Mouse (Mus musculus): ENCODE measurements at regions not wholly inside any gene's neighbourhood (a gene's known extent, or its start where the extent isn't known, plus 50 kb on each side); places are given as distances from the start of the nearest gene placed in this dataset.

GRCm38 (mm10) chr3:138609749-138610148 is 83.8 kb downstream of the Eif4e start:
- Histone ChIP-seq H3K4me3 (replicated peaks) (no peak overlapping the region), H3K9me3 (no peaks in the 10 kb centered on the region), H3K27me3 (replicated peaks) (peaks cover 21% of the 10 kb centered on the region), H3K4me1 (peaks cover 24% of the 10 kb centered on the region), H3K36me3 (replicated peaks; ENCODE audit: low read length) (no peaks in the 10 kb centered on the region)
- TF ChIP-seq FLI1 (IDR thresholded peaks at IDR 0.05; ENCODE audit: low read length) (no peak), GATA1 (IDR thresholded peaks at IDR 0.05; ENCODE audit: borderline replicate concordance, low read length) (no peak)

- Histone ChIP-seq H3K27me3 (replicated peaks) (peaks cover 20% of the 10 kb centered on the region), H3K36me3 (replicated peaks; ENCODE audit: low read length) (no peaks in the 10 kb centered on the region), H3K4me1 (peaks cover 22% of the 10 kb centered on the region), H3K9me3 (no peaks in the 10 kb centered on the region), H3K4me3 (replicated peaks) (no peak overlapping the region)
- no peak for TF ChIP-seq FLI1 (IDR thresholded peaks at IDR 0.05; ENCODE audit: low read length)
- no peak for TF ChIP-seq GATA1 (IDR thresholded peaks at IDR 0.05; ENCODE audit: borderline replicate concordance, low read length)
Observed at GRCm38 (mm10) chr3:138612884-138613653, 87.1 kb downstream of the Eif4e start.

DNA sequence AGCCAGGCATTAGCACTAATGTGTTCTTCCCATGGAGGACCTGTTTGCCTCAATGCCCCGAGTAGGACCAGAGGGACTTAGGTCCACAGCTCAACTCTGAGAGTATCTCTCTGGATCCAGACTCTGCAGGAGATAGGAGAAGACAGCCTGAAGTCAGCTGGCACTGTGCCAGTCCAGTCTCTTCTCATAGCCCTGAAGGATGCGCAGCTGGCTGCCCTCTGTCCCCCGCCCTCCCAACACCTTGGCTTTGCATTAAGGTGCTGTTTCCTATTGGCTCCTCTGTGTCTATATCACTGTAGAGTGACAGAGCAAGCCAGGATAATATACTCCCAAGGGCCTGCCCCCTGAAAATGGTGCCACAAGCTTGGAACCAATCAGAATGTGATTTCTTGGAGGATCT is 87.7 kb downstream of the Eif4e start:
- TF ChIP-seq GATA1 (IDR thresholded peaks at IDR 0.05; ENCODE audit: borderline replicate concordance, low read length) = no peak
- no peak for TF ChIP-seq FLI1 (IDR thresholded peaks at IDR 0.05; ENCODE audit: low read length)
- Histone ChIP-seq H3K27me3 (replicated peaks) (peaks cover 16% of the 10 kb centered on the region), H3K4me1 (peaks cover 16% of the 10 kb centered on the region), H3K9me3 (no peaks in the 10 kb centered on the region), H3K4me3 (replicated peaks) (no peak overlapping the region), H3K36me3 (replicated peaks; ENCODE audit: low read length) (no peaks in the 10 kb centered on the region)

- Histone ChIP-seq H3K9me3 (no peaks in the 10 kb centered on the region), H3K27me3 (replicated peaks) (peaks cover 11% of the 10 kb centered on the region), H3K4me1 (peaks cover 12% of the 10 kb centered on the region), H3K4me3 (replicated peaks) (no peak overlapping the region), H3K36me3 (replicated peaks; ENCODE audit: low read length) (no peaks in the 10 kb centered on the region)
- no peak for TF ChIP-seq GATA1 (IDR thresholded peaks at IDR 0.05; ENCODE audit: borderline replicate concordance, low read length)
- no peak for TF ChIP-seq FLI1 (IDR thresholded peaks at IDR 0.05; ENCODE audit: low read length)
Observed at GRCm38 (mm10) chr3:138614899-138615298, 88.9 kb downstream of the Eif4e start.

GRCm38 (mm10) chr3:138620263-138620662 is 94.3 kb downstream of the Eif4e start:
- Histone ChIP-seq H3K36me3 (replicated peaks; ENCODE audit: low read length) (no peaks in the 10 kb centered on the region), H3K4me3 (replicated peaks) (no peak overlapping the region), H3K4me1 (peaks cover 4% of the 10 kb centered on the region; the same call in 1 of the 2 replicates), H3K9me3 (no peaks in the 10 kb centered on the region), H3K27me3 (replicated peaks) (no peaks in the 10 kb centered on the region)
- TF ChIP-seq FLI1 (IDR thresholded peaks at IDR 0.05; ENCODE audit: low read length) (no peak), GATA1 (IDR thresholded peaks at IDR 0.05; ENCODE audit: borderline replicate concordance, low read length) (no peak)

DNA sequence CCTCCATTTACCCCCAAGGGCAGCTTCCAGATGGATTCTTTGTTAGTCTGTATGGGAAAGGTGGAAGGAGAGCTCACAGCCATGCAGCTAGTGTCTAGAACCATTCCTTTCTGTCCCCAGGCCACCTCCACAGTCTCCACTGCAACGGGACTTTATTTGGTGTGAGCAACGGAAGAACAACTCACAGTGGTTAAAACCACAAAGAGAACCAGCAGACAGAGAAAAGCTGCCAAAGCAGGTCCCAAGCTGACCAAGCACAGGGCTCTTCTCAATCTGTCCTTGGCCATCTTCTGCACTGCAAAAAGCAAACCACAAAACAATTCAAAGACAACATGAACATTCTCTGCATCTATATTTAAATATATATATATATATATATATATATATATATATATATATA is 98.1 kb downstream of the Eif4e start:
- no peaks in the 10 kb centered on the region for H3K9me3 ChIP-seq
- TF ChIP-seq GATA1 (IDR thresholded peaks at IDR 0.05; ENCODE audit: borderline replicate concordance, low read length) (no peak), FLI1 (IDR thresholded peaks at IDR 0.05; ENCODE audit: low read length) (no peak)
- no peak overlapping the region for H3K4me3 ChIP-seq (replicated peaks)
- no peaks in the 10 kb centered on the region for H3K36me3 ChIP-seq (replicated peaks; ENCODE audit: low read length)
- peaks cover 4% of the 10 kb centered on the region; the same call in 1 of the 2 replicates for H3K4me1 ChIP-seq
- peaks cover 5% of the 10 kb centered on the region for H3K27me3 ChIP-seq (replicated peaks)

DNA sequence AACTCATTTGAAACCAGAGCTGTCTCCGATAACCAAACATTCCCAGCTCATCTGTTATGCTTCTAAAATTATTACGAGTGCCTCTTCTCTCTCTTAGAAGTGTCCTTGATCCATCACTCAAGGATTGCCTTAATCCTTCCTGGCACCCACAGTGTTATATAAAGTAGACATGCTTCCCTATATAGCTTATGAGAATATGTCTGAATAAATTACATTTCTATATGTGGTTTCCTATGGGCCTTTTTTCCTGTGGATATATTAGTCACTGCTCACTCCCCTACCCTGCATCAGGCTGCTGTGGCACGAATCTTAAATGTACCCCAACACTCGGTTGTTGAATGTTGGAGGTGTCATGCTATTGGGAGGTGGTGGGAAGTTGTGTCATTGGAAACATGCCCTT is 100.3 kb downstream of the Eif4e start:
- peaks cover 5% of the 10 kb centered on the region for H3K27me3 ChIP-seq (replicated peaks)
- peaks cover 4% of the 10 kb centered on the region; the same call in 1 of the 2 replicates for H3K4me1 ChIP-seq
- H3K4me3 ChIP-seq (replicated peaks) = no peak overlapping the region
- no peak for TF ChIP-seq FLI1 (IDR thresholded peaks at IDR 0.05; ENCODE audit: low read length)
- no peak for TF ChIP-seq GATA1 (IDR thresholded peaks at IDR 0.05; ENCODE audit: borderline replicate concordance, low read length)
- H3K36me3 ChIP-seq (replicated peaks; ENCODE audit: low read length) = no peaks in the 10 kb centered on the region
- H3K9me3 ChIP-seq = no peaks in the 10 kb centered on the region

DNA sequence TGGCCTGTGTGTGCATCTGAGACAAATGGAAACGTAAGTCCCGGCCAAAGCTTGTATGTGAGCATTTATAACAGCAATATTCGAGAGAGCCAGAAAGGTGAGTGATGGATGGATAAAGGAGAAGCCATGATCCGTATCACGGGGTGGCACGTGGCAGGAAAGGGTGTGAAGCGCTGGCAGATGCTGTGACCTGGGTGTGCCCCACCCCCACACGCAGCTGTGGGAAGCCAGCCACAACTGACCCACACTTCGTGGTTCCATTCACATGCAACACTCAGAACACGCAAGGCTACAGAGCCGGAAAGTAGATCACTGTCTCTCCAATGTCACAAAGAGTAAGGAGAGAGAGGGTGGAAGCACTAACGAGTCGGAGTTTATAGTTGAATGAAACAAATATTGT is 104.3 kb downstream of the Eif4e start:
- TF ChIP-seq FLI1 (IDR thresholded peaks at IDR 0.05; ENCODE audit: low read length) = no peak
- no peak for TF ChIP-seq GATA1 (IDR thresholded peaks at IDR 0.05; ENCODE audit: borderline replicate concordance, low read length)
- Histone ChIP-seq H3K4me3 (replicated peaks) (no peak overlapping the region), H3K4me1 (no peaks in the 10 kb centered on the region; the same call in 1 of the 2 replicates), H3K27me3 (replicated peaks) (peaks cover 5% of the 10 kb centered on the region), H3K36me3 (replicated peaks; ENCODE audit: low read length) (no peaks in the 10 kb centered on the region), H3K9me3 (peaks cover 9% of the 10 kb centered on the region)

DNA sequence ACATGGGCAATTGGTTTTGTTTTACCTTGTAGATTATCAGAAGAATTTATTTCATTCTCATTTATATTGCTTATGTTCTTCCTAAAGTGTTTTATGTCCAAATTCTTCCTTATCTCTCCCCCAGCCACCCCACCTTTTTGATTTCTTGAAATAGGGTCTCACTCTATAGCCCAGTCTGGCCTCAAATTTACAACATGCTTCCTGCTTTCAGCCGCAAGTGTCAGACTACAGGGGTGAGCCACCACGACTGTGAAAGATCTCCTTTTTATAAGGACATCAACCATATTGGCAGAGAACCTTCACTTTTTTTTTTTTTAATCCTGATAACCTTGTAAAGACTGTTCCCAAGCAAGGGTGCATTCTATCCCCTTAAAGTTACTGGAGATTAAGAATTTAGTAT is 106.1 kb downstream of the Eif4e start:
- TF ChIP-seq FLI1 (IDR thresholded peaks at IDR 0.05; ENCODE audit: low read length) (no peak), GATA1 (IDR thresholded peaks at IDR 0.05; ENCODE audit: borderline replicate concordance, low read length) (no peak)

GRCm38 (mm10) chr3:138642026-138642425 is 100.0 kb upstream of the Tspan5 start:
- Histone ChIP-seq H3K9me3 (peaks cover 12% of the 10 kb centered on the region), H3K4me1 (no peaks in the 10 kb centered on the region), H3K4me3 (replicated peaks) (no peak overlapping the region), H3K27me3 (replicated peaks) (peaks cover 3% of the 10 kb centered on the region), H3K36me3 (replicated peaks; ENCODE audit: low read length) (no peaks in the 10 kb centered on the region)
- TF ChIP-seq GATA1 (IDR thresholded peaks at IDR 0.05; ENCODE audit: borderline replicate concordance, low read length) (no peak), FLI1 (IDR thresholded peaks at IDR 0.05; ENCODE audit: low read length) (no peak)

More for the DNA sequence above, 106.1 kb downstream of the Eif4e start:
- Histone ChIP-seq H3K4me3 (replicated peaks) (no peak overlapping the region), H3K4me1 (no peaks in the 10 kb centered on the region; the same call in 1 of the 2 replicates), H3K9me3 (peaks cover 9% of the 10 kb centered on the region), H3K36me3 (replicated peaks; ENCODE audit: low read length) (no peaks in the 10 kb centered on the region), H3K27me3 (replicated peaks) (no peaks in the 10 kb centered on the region)

Data from megakaryocyte, embryonic 14.5 days (primary cell).